Mouse (Mus musculus) cerebellum, adult 2 months (tissue): ENCODE results near the gene Neurl1b.

Experiments
- CTCF ChIP-seq: fragments of 200-500 bp; IDR thresholded peaks from 2 replicates; pipeline ENCODE4 v1.5.1; 2011; ENCODE audit warnings: low read depth, mild to moderate bottlenecking, control low read depth, low read length, moderate library complexity, borderline replicate concordance; ENCODE audit not compliant: insufficient read depth
- POLR2A ChIP-seq: fragments of 200-500 bp; IDR thresholded peaks from 2 replicates; pipeline ENCODE4 v1.6.1; 2011; ENCODE audit warnings: low read length, control low read depth, borderline replicate concordance; ENCODE audit not compliant: insufficient read depth

DNA sequence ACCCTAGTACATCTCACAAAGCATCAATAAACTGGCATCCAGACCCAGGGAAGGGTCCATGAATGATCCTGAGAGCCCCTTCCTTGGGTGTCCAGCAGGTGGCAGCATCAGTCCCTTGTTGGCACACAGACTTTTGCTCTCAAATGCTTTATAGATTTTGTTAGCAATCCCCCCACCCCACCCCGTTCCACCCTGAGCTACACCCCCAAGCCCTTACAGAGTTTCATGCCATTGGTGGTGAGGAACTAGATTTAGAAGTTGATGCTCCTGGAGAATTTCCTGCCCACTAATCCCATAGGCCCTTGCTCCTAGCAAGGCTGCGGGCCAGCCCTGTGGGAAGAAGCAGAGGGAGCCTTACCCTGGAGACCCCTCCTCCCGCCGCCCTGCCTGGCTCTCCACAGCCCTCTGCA, 52.1 kb downstream of the Neurl1b start:
- TF ChIP-seq CTCF (peak; percentile 89), POLR2A (no peak)
